Mouse (Mus musculus) left cerebral cortex, adult 18-20 months (tissue): ENCODE results near the gene Ccr8. TPM values are rescaled to one million over a fixed set of nuclear protein-coding genes. Genes with fewer than 3 reads are reported as not detected.

Source experiments
- DNase-seq, 2 experiments: peaks; one replicate each; pipeline ENCODE4 v3.0.0; 2021 to 2022; ENCODE audit warnings: low spot score in 2 of 2, mixed read lengths in 1 of 2
- total RNA-seq, 2 experiments: library from RNA; stranded (reverse); gene quantifications; 2 replicates each; pipeline ENCODE4 v1.2.3; 2021

Ccr8 gene
- total RNA-seq, 2 experiments from 2014 or later: not detected

DNA sequence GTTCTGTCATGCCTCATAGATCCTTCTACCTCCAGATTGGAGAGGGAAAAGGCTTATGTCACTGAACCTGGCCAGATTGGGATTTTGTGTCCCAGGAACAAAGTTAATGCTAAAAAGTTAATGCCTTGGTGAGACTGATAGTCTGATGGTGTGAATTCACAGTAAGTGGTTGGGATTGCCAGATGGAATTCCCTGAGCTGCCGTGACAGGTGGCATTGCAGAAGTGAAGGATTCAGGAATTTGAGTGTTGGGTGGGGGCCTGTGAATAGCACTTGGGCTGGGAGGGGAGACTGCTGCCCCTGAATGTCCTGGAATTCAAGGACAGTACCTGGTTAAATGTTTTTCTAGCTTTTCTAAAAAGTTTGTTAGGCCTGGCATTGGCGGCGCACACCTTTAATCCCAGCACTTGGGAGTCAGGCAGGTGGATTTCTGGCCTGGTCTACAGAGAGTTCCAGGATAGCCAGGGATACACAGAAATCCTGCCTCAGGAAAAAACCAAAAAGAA, 39.9 kb downstream of the Ccr8 start:
- no peak for DNase-seq

DNA sequence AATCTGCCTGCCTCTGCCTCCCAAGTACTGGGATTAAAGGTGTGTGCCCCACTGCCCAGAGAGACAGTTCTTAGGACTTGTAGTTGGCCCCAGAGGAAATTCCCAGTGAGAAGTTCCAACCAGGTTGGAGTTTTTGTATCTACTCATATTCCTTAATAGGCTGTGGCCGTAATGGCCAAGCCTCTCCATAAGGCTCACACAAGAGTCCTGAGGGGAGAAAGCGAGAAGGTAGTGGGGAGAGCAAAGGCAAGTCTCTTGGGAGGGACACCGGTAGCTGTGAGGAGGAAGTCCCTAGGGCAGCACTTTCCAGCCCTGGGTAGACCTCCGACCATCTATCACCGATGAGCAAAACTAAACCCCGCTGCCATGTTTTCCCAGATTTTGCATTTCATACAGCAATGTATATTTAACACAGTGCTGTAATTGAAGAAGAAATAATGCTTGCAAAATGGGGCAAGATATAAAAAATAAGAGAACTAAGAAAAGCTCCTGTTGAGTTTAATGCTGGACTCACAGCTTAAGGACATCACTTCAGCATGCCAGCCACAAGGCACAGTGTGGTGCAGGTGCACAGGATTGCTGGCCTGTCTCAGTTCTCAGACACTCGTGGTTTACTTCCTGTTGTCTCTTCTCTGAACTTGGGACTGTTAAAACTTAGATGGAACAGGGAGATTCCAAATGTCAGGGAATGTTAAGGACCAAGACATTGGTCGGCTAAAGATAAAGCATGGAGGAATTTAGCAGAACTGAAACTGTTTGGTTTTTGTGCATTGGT, 41.3 kb downstream of the Ccr8 start:
- no peak for DNase-seq

DNA sequence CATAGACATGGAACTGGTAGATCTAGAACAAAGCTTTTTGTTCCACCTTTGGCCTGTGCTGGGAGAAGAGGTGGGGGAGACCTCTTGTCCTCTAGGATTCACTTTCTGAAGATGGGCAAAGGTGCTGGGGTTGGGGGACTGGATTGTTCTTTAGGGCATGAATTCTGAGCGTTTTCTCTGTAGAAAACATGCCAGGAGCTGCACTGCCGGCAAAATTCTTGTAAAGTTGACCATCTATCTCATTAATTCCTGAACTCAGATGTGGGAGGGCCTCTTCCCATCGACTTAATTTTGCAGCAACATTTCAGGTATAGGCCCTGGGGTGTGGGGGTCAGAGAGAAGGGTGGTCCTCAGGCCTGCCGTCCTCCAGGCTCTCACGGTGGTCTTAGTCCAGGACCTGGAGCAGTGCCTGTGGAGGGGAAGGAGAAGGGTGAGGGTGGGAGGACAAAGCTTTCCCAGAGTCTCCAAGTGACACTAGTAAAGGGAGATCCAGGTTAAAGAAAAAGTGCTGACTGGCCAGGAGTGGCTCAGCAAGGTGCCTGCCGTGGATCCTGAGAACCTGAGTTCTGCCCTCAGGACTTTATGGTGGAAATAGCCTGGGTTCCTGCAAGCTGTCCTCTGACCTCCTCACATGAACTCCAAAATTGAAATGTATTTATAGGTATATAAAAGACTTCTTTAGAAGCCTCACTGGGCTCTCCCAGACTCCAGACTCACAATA, 42.0 kb downstream of the Ccr8 start:
- DNase-seq: no peak

DNA sequence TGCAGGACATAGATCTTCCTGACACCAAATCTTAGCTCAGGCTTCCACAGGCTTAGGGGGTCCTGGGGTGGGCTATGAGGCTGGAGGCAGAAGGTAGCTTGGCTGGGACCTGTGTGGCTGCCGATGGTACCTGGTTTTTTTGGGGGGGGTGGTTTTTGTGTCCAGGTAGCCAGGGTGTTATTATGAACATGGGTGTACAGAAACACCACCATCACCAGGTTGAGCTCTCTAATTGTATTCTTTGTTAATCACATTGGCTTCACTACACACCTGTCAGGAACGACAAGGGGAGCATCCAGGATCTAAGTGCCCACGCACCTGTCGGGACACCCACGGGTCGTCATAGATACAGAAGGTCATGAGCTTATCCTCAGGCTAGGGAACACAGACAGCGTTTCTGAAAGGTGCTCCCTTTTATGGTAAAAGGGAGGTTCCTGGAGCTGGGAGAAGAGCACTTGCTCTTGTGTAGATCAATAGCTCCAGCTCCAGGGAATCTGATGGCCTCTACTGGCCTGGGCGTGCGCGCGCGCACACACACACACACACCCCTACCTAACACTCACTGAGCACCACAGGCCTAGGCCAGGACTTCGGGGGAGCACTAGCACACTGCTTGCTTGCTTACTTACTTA, 42.7 kb downstream of the Ccr8 start:
- DNase-seq: no peak

DNA sequence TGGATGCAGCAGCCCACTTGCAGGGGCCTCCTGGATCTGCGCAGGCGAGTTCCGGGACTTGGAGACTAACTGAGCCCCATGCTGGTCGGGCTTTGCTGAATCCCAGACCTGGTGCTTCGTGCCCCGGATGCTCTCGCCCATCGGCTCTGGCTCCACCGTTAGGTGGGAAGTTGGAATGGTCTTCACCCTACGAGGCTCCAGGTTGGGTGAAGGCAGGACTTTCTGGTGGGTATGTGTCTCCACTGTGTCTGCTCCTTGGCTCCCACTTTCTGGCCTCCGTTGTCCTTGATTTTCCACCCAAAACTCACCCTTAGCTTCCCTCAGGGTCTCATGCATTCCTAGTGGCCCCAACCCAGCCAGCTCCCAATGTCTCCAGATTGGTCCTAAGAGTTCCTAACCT, 43.5 kb downstream of the Ccr8 start:
- DNase-seq: no peak

DNA sequence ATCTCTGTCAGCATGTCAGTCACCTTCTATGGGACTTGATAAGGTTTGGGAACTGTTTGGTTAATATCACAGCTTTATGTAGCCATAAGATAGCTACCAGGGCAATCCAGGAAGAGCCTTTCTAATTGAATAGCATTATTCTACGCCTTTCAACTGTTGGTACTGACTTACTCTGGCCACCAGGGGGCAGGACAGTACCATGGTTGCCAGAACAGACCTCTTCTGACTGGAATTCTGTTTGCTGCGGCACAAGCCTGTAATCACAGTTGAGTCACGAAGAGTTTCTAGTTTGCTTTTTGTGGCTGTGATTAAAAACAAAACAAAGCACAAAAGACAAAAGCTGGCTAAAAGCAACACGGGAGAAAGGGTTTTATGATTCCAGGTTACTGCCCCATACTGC, 48.7 kb downstream of the Ccr8 start:
- peak; percentile 85 to 92 for DNase-seq

DNA sequence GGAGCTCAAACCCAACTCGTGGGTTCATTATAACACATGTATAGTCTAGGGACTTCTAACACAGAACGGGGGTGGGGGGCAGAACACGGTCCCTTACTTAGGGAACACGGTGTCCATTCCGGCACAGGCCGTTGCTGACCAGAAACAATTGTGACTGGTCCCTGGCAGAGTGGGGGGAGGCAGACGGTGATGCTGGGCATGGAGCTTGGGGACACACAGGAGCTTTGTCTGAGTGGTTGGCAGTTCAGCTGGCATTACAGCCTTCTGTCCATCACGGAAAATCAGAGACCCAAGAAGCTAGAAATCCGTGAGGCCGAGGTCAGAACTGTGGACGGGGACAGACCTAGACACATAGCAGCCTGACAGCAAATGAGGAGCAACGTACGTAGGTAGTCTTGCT, 52.6 kb downstream of the Ccr8 start:
- DNase-seq: peak; percentile 17 to 22

Other genes with a start within 250 kb of the Ccr8 start
- gene Wdr48, start 197.2 kb upstream of the Ccr8 start, total RNA-seq: 10 to 100 TPM; 76.0 to 76.9 TPM
- 10 to 100 TPM; 37.1 to 38.2 TPM for gene Gorasp1, start 154.5 kb upstream of the Ccr8 start, total RNA-seq
- under 1 TPM; 0.19 to 0.49 TPM for gene Ttc21a, start 154.5 kb upstream of the Ccr8 start, total RNA-seq
- gene Csrnp1, start 107.5 kb upstream of the Ccr8 start, total RNA-seq: 10 to 100 TPM; 20.5 to 26.8 TPM
- gene Xirp1, start 68.5 kb upstream of the Ccr8 start, total RNA-seq: under 1 TPM; 0.07 to 0.12 TPM
- gene Cx3cr1, start 22.2 kb upstream of the Ccr8 start, total RNA-seq: 10 to 100 TPM; 26.6 to 28.4 TPM
- 10 to 100 TPM; 26.0 to 26.5 TPM for gene Slc25a38, start 18.3 kb downstream of the Ccr8 start, total RNA-seq
- gene Rpsa, start 35.6 kb downstream of the Ccr8 start, total RNA-seq: 100 to 1,000 TPM; 449 to 459 TPM
- 100 to 1,000 TPM; 189 to 204 TPM for gene Mobp, start 57.6 kb downstream of the Ccr8 start, total RNA-seq
- gene Myrip, start 209.4 kb downstream of the Ccr8 start, total RNA-seq: 10 to 100 TPM; 79.9 to 84.9 TPM